In genomic region chr10:93741446-93742096, GRCm38 (mm10) we compare ENCODE assay signal across 17 mouse cellular contexts.
A peak's percentile ranks its signal among the peaks of the same experiment; 100 is the strongest.
DNase-seq lines count a peak whose midpoint lies in the region; ATAC-seq and TF ChIP-seq lines count a peak whose summit lies in the region.
"Had no signal": no experiment of that assay in that cellular context is flagged by ENCODE, and none has a peak within 500 bp of the region (broad histone marks: within the 10 kb centered on the region; RNA-seq: fewer than 3 reads in every experiment).

No protein-coding gene starts in this region.

- H3K4me1 ChIP-seq in midbrain, postnatal 0 days (ENCODE audit: insufficient read depth, low read length): no peaks in the 10 kb centered on the region
- H3K4me1 ChIP-seq in midbrain, embryonic 11.5 days (ENCODE audit: control insufficient read depth, insufficient read depth, low read length): no peaks in the 10 kb centered on the region
- no peaks in the 10 kb centered on the region for H3K4me1 ChIP-seq in limb, embryonic 14.5 days (ENCODE audit: control insufficient read depth, insufficient read depth, low read length)
- H3K4me1 ChIP-seq: stomach, embryonic 15.5 days had no signal

- H3K9me3 ChIP-seq in midbrain, postnatal 0 days (ENCODE audit: low read length): no peaks in the 10 kb centered on the region
- H3K9me3 ChIP-seq in midbrain, embryonic 11.5 days (ENCODE audit: control insufficient read depth, low read length): no peaks in the 10 kb centered on the region
- no peaks in the 10 kb centered on the region for H3K9me3 ChIP-seq in limb, embryonic 14.5 days (ENCODE audit: control insufficient read depth, low read length)
- H3K9me3 ChIP-seq: stomach, embryonic 15.5 days had no signal

- no peak overlapping the region for H3K4me2 ChIP-seq in midbrain, postnatal 0 days (ENCODE audit: low read depth, low read length, poor library complexity, severe bottlenecking)
- no peak overlapping the region for H3K4me2 ChIP-seq in midbrain, embryonic 11.5 days
- no peak overlapping the region for H3K4me2 ChIP-seq in limb, embryonic 14.5 days (replicated peaks; ENCODE audit: low read depth, low read length, severe bottlenecking)
- H3K4me2 ChIP-seq: lung, embryonic 14.5 days; stomach, embryonic 15.5 days had no signal

- TF ChIP-seq CTCF in gastrocnemius, adult 2 months (IDR thresholded peaks at IDR 0.05): no peak
- TF ChIP-seq CTCF in midbrain, postnatal 0 days (IDR thresholded peaks at IDR 0.05): no peak

- ATAC-seq in midbrain, postnatal 0 days (ENCODE audit: low FRiP score): no peak
- ATAC-seq in midbrain, embryonic 11.5 days (ENCODE audit: low FRiP score): no peak
- peak; percentile 50; the same call in 1 of the 2 replicates for ATAC-seq in limb, embryonic 14.5 days (ENCODE audit: low FRiP score, low read depth)
- ATAC-seq: CD4-positive, CD25-positive, alpha-beta regulatory T cell, adult 4 months; Patski had no signal

- peak overlapping the region; percentile 56 for H3K27ac ChIP-seq in gastrocnemius, adult 2 months
- H3K27ac ChIP-seq in midbrain, postnatal 0 days (ENCODE audit: low read depth, low read length): no peak overlapping the region
- H3K27ac ChIP-seq in midbrain, embryonic 11.5 days (ENCODE audit: low read depth, low read length): no peak overlapping the region
- H3K27ac ChIP-seq in limb, embryonic 14.5 days (replicated peaks; ENCODE audit: low read depth, low read length): 0 out of 2 replicates have a peak overlapping the region, but pooled peaks have one; percentile 33
- H3K27ac ChIP-seq: stomach, embryonic 15.5 days had no signal

- 78% methylated on average over 14 of the region's 14 CpGs for WGBS in midbrain, postnatal 0 days
- WGBS in midbrain, embryonic 11.5 days: 79% methylated on average over 14 of the region's 14 CpGs
- WGBS in limb, embryonic 14.5 days: 46% methylated on average over 14 of the region's 14 CpGs

- no peaks in the 10 kb centered on the region for H3K27me3 ChIP-seq in midbrain, postnatal 0 days (ENCODE audit: insufficient read depth, low read length)
- H3K27me3 ChIP-seq in midbrain, embryonic 11.5 days (ENCODE audit: control insufficient read depth, insufficient read depth, low read length): no peaks in the 10 kb centered on the region
- no peaks in the 10 kb centered on the region for H3K27me3 ChIP-seq in limb, embryonic 14.5 days (ENCODE audit: control insufficient read depth, insufficient read depth, low read length)
- H3K27me3 ChIP-seq: Patski; stomach, embryonic 15.5 days had no signal

- H3K36me3 ChIP-seq in midbrain, postnatal 0 days (ENCODE audit: insufficient read depth, low read length): no peaks in the 10 kb centered on the region
- H3K36me3 ChIP-seq in midbrain, embryonic 11.5 days (ENCODE audit: control insufficient read depth, insufficient read depth, low read length): no peaks in the 10 kb centered on the region
- H3K36me3 ChIP-seq in limb, embryonic 14.5 days (ENCODE audit: control insufficient read depth, insufficient read depth, low read length): no peaks in the 10 kb centered on the region
- H3K36me3 ChIP-seq: stomach, embryonic 15.5 days had no signal

- TF ChIP-seq POLR2A in limb, embryonic 14.5 days (IDR thresholded peaks at IDR 0.05; ENCODE audit: borderline replicate concordance, extremely low read depth, insufficient read depth, insufficient read length): no peak

- DNase-seq in gastrocnemius, adult 2 months: no peak
- no peak for DNase-seq in gastrocnemius, postnatal 36 days
- DNase-seq in midbrain, postnatal 0 days (ENCODE audit: low spot score): peak; percentile 74
- no peak for DNase-seq in midbrain, embryonic 11.5 days (ENCODE audit: low spot score, missing footprints)
- DNase-seq in embryo, embryonic 11 days: peak; percentile 38
- DNase-seq in limb, embryonic 14.5 days (ENCODE audit: low spot score): peak; percentile 44
- no peak for DNase-seq in adrenal gland, adult 2 months
- DNase-seq in adrenal gland, adult 18-20 months (ENCODE audit: low spot score in 2 of 2): no peak
- DNase-seq: adrenal gland, postnatal 14 days; gastrocnemius, postnatal 10 days; kidney, adult 8-10 months; lung, embryonic 14.5 days; right cerebral cortex, postnatal 25 days; thymus, postnatal 36 days had no signal

- intact Hi-C loops in gastrocnemius, adult 2 months (cut with DNase I): no loop called here
- intact Hi-C loops in gastrocnemius, postnatal 36 days (cut with DNase I): no loop called here

- no peak overlapping the region for H3K9ac ChIP-seq in midbrain, postnatal 0 days (replicated peaks; ENCODE audit: low read length, poor library complexity, severe bottlenecking)
- no peak overlapping the region for H3K9ac ChIP-seq in midbrain, embryonic 11.5 days (ENCODE audit: low read length)
- no peak overlapping the region for H3K9ac ChIP-seq in limb, embryonic 14.5 days (ENCODE audit: low read depth, low read length, severe bottlenecking)
- H3K9ac ChIP-seq: lung, embryonic 14.5 days; stomach, embryonic 15.5 days had no signal

- H3K4me3 ChIP-seq in gastrocnemius, adult 2 months: no peak overlapping the region
- H3K4me3 ChIP-seq in midbrain, postnatal 0 days (ENCODE audit: low read depth, low read length): no peak overlapping the region
- no peak overlapping the region for H3K4me3 ChIP-seq in midbrain, embryonic 11.5 days (ENCODE audit: low read depth, low read length)
- no peak overlapping the region for H3K4me3 ChIP-seq in limb, embryonic 14.5 days (replicated peaks; ENCODE audit: low read length)
- H3K4me3 ChIP-seq: stomach, embryonic 15.5 days had no signal

Comparison
In these comparisons a context has a peak if more than half of its experiments do, and no peak if none do; other contexts are left out.
1. DNase-seq: peak in midbrain, postnatal 0 days (single experiment), embryo, embryonic 11 days (single experiment) and limb, embryonic 14.5 days (single experiment); none in gastrocnemius, adult 2 months (single experiment), gastrocnemius, postnatal 36 days (0 of 2), midbrain, embryonic 11.5 days (single experiment), adrenal gland, adult 2 months (single experiment) and adrenal gland, adult 18-20 months (0 of 2).
2. H3K27ac ChIP-seq: peak in gastrocnemius, adult 2 months (single experiment) and limb, embryonic 14.5 days (single experiment); none in midbrain, postnatal 0 days (single experiment) and midbrain, embryonic 11.5 days (single experiment).